Mouse (Mus musculus) thymus, adult 2 months (tissue): ENCODE measurements at regions not wholly inside any gene's neighbourhood (a gene's known extent, or its start where the extent isn't known, plus 50 kb on each side); places are given as distances from the start of the nearest gene placed in this dataset.

ENCODE experiments used
- DNase-seq: peaks from one replicate; pipeline ENCODE4 v3.0.0; 2021
- H3K27ac ChIP-seq: fragments of 200-500 bp; 2 replicates; pipeline ENCODE4 v1.5.1; 2012; ENCODE audit warnings: low read length, control low read depth; ENCODE audit not compliant: control insufficient read depth, insufficient read depth
- H3K27me3 ChIP-seq: fragments of 200-500 bp; 2 replicates; pipeline ENCODE4 v1.6.1; 2012; ENCODE audit warnings: mild to moderate bottlenecking, low read length, moderate library complexity, mixed read lengths; ENCODE audit not compliant: control insufficient read depth, insufficient read depth
- H3K36me3 ChIP-seq: fragments of 200-500 bp; 2 replicates; pipeline ENCODE4 v1.6.1; 2012; ENCODE audit warnings: mild to moderate bottlenecking, low read length, moderate library complexity; ENCODE audit not compliant: control insufficient read depth, insufficient read depth
- H3K4me1 ChIP-seq: fragments of 200-500 bp; replicated peaks from 2 replicates; pipeline ENCODE4 v1.6.1; 2012; ENCODE audit warnings: low read length; ENCODE audit not compliant: control insufficient read depth, insufficient read depth
- H3K4me3 ChIP-seq: fragments of 200-500 bp; 2 replicates; pipeline ENCODE4 v1.5.1; 2012; ENCODE audit warnings: mild to moderate bottlenecking, low read length, control low read depth, moderate library complexity; ENCODE audit not compliant: control insufficient read depth, insufficient read depth
- CTCF ChIP-seq: fragments of 200-500 bp; IDR thresholded peaks from 2 replicates; pipeline ENCODE4 v1.5.1; 2012; ENCODE audit warnings: mild to moderate bottlenecking, control low read depth, low read length, moderate library complexity, borderline replicate concordance; ENCODE audit not compliant: control insufficient read depth, poor library complexity, insufficient read depth; ENCODE audit errors: extremely low read depth
- POLR2A ChIP-seq: fragments of 200-500 bp; IDR thresholded peaks from 2 replicates; pipeline ENCODE4 v1.6.1; 2012; ENCODE audit warnings: mild to moderate bottlenecking, low read length, control low read depth, moderate library complexity; ENCODE audit not compliant: control insufficient read depth, poor library complexity, insufficient read depth; ENCODE audit errors: extremely low read depth
- WGBS: fragments of 180-500 bp; shearing (Covaris S2); methylation state at CpG from one replicate; pipeline ENCODE4 v1.1.7; 2018; 5-methylcytosine and 5-hydroxymethylcytosine counted together

GRCm38 (mm10) chr4:45612132-45612531 is 79.9 kb upstream of the Shb start:
- DNase-seq = peak; percentile 34
- H3K27me3 ChIP-seq = no peaks in the 10 kb centered on the region
- H3K4me3 ChIP-seq = no peak overlapping the region
- TF ChIP-seq CTCF (0 out of 2 replicates have a peak, but pooled peaks have one; percentile 22), POLR2A (no peak)
- peaks cover 9% of the 10 kb centered on the region for H3K4me1 ChIP-seq
- WGBS = 26% methylated on average over 5 of the region's 5 CpGs
- no peak overlapping the region for H3K27ac ChIP-seq
- H3K36me3 ChIP-seq = no peaks in the 10 kb centered on the region

- no peaks in the 10 kb centered on the region for H3K36me3 ChIP-seq
- TF ChIP-seq POLR2A (no peak), CTCF (no peak)
- no peak overlapping the region for H3K27ac ChIP-seq
- DNase-seq = no peak
- H3K4me3 ChIP-seq = no peak overlapping the region
- H3K4me1 ChIP-seq = peaks cover 9% of the 10 kb centered on the region
- WGBS = 94% methylated on average over 5 of the region's 5 CpGs
- no peaks in the 10 kb centered on the region for H3K27me3 ChIP-seq
Measured at GRCm38 (mm10) chr4:45610937-45611336, 78.7 kb upstream of the Shb start.

DNA sequence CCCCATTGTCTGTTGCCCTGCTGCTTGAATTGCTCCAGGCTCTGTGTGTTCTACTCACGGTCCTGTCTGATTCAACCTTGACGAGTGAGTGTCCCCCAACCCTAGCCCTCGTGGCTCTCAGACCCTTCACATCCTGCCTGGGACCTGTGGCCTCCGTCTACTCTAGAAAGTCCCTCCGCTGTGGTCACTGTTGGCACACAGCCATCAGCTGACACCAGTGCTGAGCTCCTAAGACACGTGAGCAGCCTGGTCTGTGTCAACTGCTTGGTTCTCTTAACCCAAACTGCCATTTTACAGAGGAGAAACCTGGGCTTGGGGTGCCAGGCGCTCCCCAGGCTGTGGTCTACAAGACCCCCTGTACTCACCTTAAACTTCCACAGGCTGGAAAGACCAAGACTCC is 74.3 kb upstream of the Shb start:
- Histone ChIP-seq H3K27me3 (no peaks in the 10 kb centered on the region), H3K36me3 (no peaks in the 10 kb centered on the region), H3K4me1 (peaks cover 9% of the 10 kb centered on the region), H3K4me3 (no peak overlapping the region), H3K27ac (no peak overlapping the region)
- WGBS = 46% methylated on average over 7 of the region's 7 CpGs
- TF ChIP-seq CTCF = no peak
- no peak for TF ChIP-seq POLR2A
- no peak for DNase-seq

DNA sequence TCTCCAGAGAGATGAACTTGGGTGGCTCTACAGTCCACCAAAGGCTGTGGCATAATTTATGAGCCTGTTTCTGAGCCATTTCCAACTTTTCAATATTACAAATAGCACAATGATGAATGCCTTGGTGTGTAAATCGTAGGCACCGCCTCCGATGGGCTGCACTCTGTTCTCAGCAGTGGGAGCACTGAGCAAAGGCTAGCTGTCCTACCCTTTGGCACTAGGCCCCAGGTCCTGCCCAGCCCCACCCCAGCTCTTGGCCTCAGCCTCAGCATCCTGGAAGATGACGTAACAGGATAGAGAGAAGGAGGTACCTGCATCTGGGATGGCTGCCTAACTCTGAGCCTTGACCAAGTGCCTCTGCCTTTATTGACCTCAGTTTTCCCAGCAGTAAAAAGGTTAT is 73.4 kb upstream of the Shb start:
- no peak overlapping the region for H3K27ac ChIP-seq
- TF ChIP-seq POLR2A (no peak), CTCF (no peak)
- no peaks in the 10 kb centered on the region for H3K36me3 ChIP-seq
- WGBS = 94% methylated on average over 4 of the region's 4 CpGs
- DNase-seq = no peak
- H3K4me1 ChIP-seq = peaks cover 6% of the 10 kb centered on the region
- no peaks in the 10 kb centered on the region for H3K27me3 ChIP-seq
- no peak overlapping the region for H3K4me3 ChIP-seq

DNA sequence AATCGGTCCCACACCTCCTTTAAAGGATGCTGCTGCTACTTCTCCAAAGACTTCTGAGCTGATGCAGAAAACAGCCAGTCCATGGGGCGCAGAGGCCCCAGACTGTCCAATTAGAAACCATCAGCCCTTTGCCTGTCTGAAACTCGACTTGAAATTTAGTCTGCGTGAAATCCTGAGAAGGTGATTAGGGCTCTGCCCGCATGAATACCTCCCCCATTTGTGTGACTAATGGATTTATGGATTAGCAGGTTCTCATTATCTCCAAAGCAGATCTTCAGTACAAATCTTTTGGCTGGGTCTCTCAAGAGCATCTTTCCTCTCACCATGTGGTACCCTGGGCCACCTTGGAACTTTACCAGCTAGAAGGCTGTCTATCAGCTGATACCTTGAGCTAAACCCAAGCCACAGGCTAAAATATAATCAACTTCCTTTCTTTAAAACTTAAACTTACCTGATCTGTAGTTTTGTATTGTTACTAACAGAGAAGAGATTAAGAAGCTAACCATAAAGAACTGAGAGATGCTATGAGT is 72.1 kb upstream of the Shb start:
- WGBS = 96% methylated on average over 5 of the region's 5 CpGs
- no peak for DNase-seq
- no peaks in the 10 kb centered on the region for H3K27me3 ChIP-seq
- H3K4me3 ChIP-seq = no peak overlapping the region
- no peak for TF ChIP-seq POLR2A
- TF ChIP-seq CTCF = no peak
- H3K27ac ChIP-seq = no peak overlapping the region
- no peaks in the 10 kb centered on the region for H3K4me1 ChIP-seq
- H3K36me3 ChIP-seq = no peaks in the 10 kb centered on the region

GRCm38 (mm10) chr4:45600520-45600919 is 68.2 kb upstream of the Shb start:
- TF ChIP-seq CTCF (no peak), POLR2A (no peak)
- no peak for DNase-seq
- 97% methylated on average over 9 of the region's 9 CpGs for WGBS
- Histone ChIP-seq H3K27me3 (no peaks in the 10 kb centered on the region), H3K36me3 (no peaks in the 10 kb centered on the region), H3K27ac (no peak overlapping the region), H3K4me1 (no peaks in the 10 kb centered on the region), H3K4me3 (no peak overlapping the region)

- no peaks in the 10 kb centered on the region for H3K4me1 ChIP-seq
- 53% methylated on average over 3 of the region's 3 CpGs for WGBS
- no peak overlapping the region for H3K4me3 ChIP-seq
- H3K27me3 ChIP-seq = no peaks in the 10 kb centered on the region
- TF ChIP-seq POLR2A (no peak), CTCF (no peak)
- no peak for DNase-seq
- H3K36me3 ChIP-seq = no peaks in the 10 kb centered on the region
- H3K27ac ChIP-seq = no peak overlapping the region
Measured at GRCm38 (mm10) chr4:45593435-45593991, 61.2 kb upstream of the Shb start.
